Mouse (Mus musculus): Measurements from ENCODE around the gene Syne1. TPM values are rescaled to one million over a fixed set of nuclear protein-coding genes. Genes with fewer than 3 reads are reported as not detected.

The Syne1 gene
- polyA plus RNA-seq, 1 experiment from 2014 or later = 6.2 TPM

DNA sequence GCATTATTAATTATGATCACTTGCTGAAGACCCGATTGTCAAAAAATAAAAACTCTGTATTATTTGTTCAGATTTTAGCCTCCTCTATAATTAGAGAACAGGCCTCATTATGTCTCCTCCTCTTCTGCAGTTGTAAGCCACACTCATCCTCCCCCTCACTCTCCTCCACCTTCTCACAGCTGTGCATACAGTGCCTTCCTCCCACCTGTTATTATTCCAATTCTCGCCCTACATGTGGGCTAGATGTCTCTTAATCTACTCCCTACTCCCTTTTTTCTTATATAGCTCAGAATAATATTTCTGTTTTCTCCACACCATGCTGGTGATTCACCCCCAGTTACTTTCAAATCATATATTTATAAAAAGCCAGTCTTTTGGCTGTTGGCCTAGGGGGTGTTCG lies 371.4 kb downstream of the Syne1 start:
- Histone ChIP-seq H3K36me3 (ENCODE audit: insufficient read depth, low read length) (no peaks in the 10 kb centered on the region), H3K4me2 (replicated peaks; ENCODE audit: low read depth, low read length) (no peak overlapping the region), H3K4me3 (ENCODE audit: low read depth, low read length) (no peak overlapping the region), H3K9me3 (ENCODE audit: low read length) (no peaks in the 10 kb centered on the region), H3K27me3 (replicated peaks; ENCODE audit: insufficient read depth, low read length) (no peaks in the 10 kb centered on the region), H3K9ac (replicated peaks; ENCODE audit: low read depth) (no peak overlapping the region), H3K4me1 (ENCODE audit: insufficient read depth, low read depth, low read length) (no peaks in the 10 kb centered on the region), H3K27ac (ENCODE audit: low read length) (no peak overlapping the region)
- DNase-seq (ENCODE audit: low spot score) = no peak
- WGBS = 76% methylated on average over 3 of the region's 3 CpGs
- ATAC-seq = no peak
- TF ChIP-seq EP300 (IDR thresholded peaks at IDR 0.05) (no peak), CTCF (IDR thresholded peaks at IDR 0.05) (no peak)

DNA sequence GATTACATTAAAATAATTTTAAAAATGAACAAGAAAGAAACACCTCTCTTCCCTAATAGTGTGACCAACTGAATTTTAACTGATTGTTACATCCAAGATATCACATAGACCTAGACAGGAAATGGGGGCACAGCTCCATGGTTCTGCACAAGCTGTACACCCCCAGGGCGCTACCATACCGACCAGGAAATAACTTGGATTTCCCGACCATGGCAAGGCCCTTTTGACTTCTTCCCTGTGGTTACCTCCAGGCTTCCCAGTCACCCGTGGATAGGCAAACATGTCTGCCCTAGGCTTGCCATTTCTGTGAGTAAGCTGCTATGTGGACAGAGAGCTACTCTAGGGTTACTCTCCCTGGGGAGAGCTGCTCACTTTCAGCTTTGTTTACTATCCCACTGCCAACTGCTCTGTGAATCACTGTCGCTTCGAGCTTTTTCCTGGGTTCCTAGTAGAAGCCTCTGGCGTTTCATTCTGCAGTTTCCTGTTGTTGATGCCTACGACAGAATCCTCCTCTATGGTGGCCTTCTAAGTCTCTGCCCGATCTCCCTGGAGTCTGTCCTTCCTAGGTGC lies 373.8 kb downstream of the Syne1 start:
- peak; percentile 46 for ATAC-seq
- no peaks in the 10 kb centered on the region for H3K27me3 ChIP-seq (replicated peaks; ENCODE audit: insufficient read depth, low read length)
- H3K9me3 ChIP-seq (ENCODE audit: low read length) = no peaks in the 10 kb centered on the region
- no peak for DNase-seq (ENCODE audit: low spot score)
- no peak overlapping the region for H3K4me2 ChIP-seq (replicated peaks; ENCODE audit: low read depth, low read length)
- 36% methylated on average over 9 of the region's 9 CpGs for WGBS
- no peaks in the 10 kb centered on the region for H3K36me3 ChIP-seq (ENCODE audit: insufficient read depth, low read length)
- no peak overlapping the region for H3K4me3 ChIP-seq (ENCODE audit: low read depth, low read length)
- TF ChIP-seq CTCF (IDR thresholded peaks at IDR 0.05) (no peak), EP300 (IDR thresholded peaks at IDR 0.05) (no peak)
- no peak overlapping the region for H3K27ac ChIP-seq (ENCODE audit: low read length)
- H3K9ac ChIP-seq (replicated peaks; ENCODE audit: low read depth) = no peak overlapping the region
- no peaks in the 10 kb centered on the region for H3K4me1 ChIP-seq (ENCODE audit: insufficient read depth, low read depth, low read length)

DNA sequence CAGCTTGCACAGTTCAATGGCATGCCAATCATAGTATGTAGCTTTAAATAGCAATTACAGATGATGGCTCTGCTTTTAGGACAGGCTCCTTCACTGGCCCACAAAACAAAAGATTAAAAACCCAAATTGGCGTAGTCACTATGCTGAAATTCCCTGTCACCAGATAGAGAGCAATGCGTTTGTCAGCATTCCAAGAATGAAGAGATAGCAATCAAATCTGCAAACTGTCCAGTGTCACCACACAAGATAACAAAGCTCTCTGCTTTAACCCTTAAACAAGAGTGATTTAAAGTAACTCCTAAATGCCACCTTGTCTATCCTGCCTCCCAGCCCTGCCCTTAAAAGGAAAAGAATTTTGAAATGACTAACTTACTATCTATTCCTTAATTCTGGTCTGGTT lies 374.9 kb downstream of the Syne1 start:
- Histone ChIP-seq H3K27me3 (replicated peaks; ENCODE audit: insufficient read depth, low read length) (no peaks in the 10 kb centered on the region), H3K36me3 (ENCODE audit: insufficient read depth, low read length) (no peaks in the 10 kb centered on the region), H3K9ac (replicated peaks; ENCODE audit: low read depth) (no peak overlapping the region), H3K27ac (ENCODE audit: low read length) (no peak overlapping the region), H3K4me2 (replicated peaks; ENCODE audit: low read depth, low read length) (no peak overlapping the region), H3K9me3 (ENCODE audit: low read length) (no peaks in the 10 kb centered on the region), H3K4me3 (ENCODE audit: low read depth, low read length) (no peak overlapping the region), H3K4me1 (ENCODE audit: insufficient read depth, low read depth, low read length) (no peaks in the 10 kb centered on the region)
- WGBS = 33% methylated on average over 2 of the region's 2 CpGs
- no peak for DNase-seq (ENCODE audit: low spot score)
- no peak for TF ChIP-seq EP300 (IDR thresholded peaks at IDR 0.05)
- TF ChIP-seq CTCF (IDR thresholded peaks at IDR 0.05) = no peak
- no peak for ATAC-seq

DNA sequence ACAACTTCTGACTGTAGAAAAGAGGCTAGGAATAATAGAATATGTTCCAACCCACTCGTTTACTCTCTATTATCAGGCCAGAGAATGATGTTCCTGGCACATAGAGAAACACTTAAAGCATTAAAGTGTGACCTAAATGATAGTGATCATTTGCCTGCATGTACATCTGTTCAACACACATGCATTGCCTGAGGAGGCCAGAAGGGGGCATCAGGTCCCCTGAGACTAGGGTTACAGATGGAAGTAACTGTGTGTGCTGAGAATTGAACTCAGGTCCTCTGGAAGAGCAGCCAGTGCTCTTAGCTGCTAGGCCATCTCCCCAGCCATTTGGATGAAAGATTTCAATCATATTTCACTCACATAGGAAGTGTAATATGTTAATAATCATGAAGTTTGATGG lies 380.9 kb downstream of the Syne1 start:
- Histone ChIP-seq H3K9ac (replicated peaks; ENCODE audit: low read depth) (no peak overlapping the region), H3K4me2 (replicated peaks; ENCODE audit: low read depth, low read length) (no peak overlapping the region), H3K27me3 (replicated peaks; ENCODE audit: insufficient read depth, low read length) (no peaks in the 10 kb centered on the region), H3K36me3 (ENCODE audit: insufficient read depth, low read length) (no peaks in the 10 kb centered on the region), H3K9me3 (ENCODE audit: low read length) (no peaks in the 10 kb centered on the region), H3K27ac (ENCODE audit: low read length) (no peak overlapping the region), H3K4me1 (ENCODE audit: insufficient read depth, low read depth, low read length) (no peaks in the 10 kb centered on the region), H3K4me3 (ENCODE audit: low read depth, low read length) (no peak overlapping the region)
- no peak for ATAC-seq
- WGBS = 66% methylated on average over 1 of the region's 1 CpGs
- DNase-seq (ENCODE audit: low spot score) = no peak
- TF ChIP-seq CTCF (IDR thresholded peaks at IDR 0.05) = peak; percentile 38
- TF ChIP-seq EP300 (IDR thresholded peaks at IDR 0.05) = no peak

DNA sequence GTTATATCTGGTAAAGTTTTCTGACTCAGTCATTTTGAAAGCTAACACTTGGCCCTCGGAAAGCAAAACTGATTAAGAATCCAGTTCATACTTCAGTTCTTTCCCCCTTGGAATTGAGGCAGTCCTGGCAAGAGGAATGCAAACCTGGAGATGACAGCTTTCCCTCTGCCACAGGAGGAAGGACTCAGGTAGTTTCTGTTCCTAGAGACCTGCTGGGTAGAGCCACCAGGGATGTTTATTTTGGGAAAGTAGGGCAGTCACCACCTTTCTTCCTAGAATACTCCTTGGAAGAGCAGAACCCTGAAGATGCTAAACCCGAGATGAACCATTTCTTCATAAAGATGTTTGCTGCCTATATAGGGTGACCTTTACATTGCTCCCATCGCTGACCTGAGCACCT lies 383.8 kb downstream of the Syne1 start:
- DNase-seq (ENCODE audit: low spot score) (no peak), ATAC-seq (no peak)
- Histone ChIP-seq H3K4me3 (ENCODE audit: low read depth, low read length) (no peak overlapping the region), H3K36me3 (ENCODE audit: insufficient read depth, low read length) (no peaks in the 10 kb centered on the region), H3K4me1 (ENCODE audit: insufficient read depth, low read depth, low read length) (no peaks in the 10 kb centered on the region), H3K27ac (ENCODE audit: low read length) (no peak overlapping the region), H3K9ac (replicated peaks; ENCODE audit: low read depth) (no peak overlapping the region), H3K27me3 (replicated peaks; ENCODE audit: insufficient read depth, low read length) (no peaks in the 10 kb centered on the region), H3K4me2 (replicated peaks; ENCODE audit: low read depth, low read length) (no peak overlapping the region), H3K9me3 (ENCODE audit: low read length) (no peaks in the 10 kb centered on the region)
- 62% methylated on average over 3 of the region's 3 CpGs for WGBS
- no peak for TF ChIP-seq EP300 (IDR thresholded peaks at IDR 0.05)
- no peak for TF ChIP-seq CTCF (IDR thresholded peaks at IDR 0.05)

DNA sequence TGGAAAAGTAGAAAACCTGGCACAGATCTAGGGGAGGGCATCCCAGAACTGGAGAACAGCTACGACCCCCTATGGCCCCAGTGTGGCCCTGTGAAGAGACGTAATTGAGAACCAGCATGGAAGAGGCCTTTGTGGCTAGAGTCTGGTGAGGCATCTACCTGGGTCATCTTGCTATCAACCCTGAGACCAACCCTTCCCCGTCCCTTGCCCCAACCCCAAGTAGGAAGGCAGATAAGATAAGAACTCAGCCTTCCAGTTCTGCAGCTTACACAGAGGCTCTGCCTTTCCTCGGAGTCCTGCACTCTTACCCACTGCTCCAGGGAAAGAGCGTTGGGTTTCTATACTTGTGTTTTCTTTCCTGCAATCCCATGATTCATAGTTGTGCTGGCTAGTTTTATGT lies 385.8 kb downstream of the Syne1 start:
- Histone ChIP-seq H3K27ac (ENCODE audit: low read length) (no peak overlapping the region), H3K9ac (replicated peaks; ENCODE audit: low read depth) (no peak overlapping the region), H3K4me3 (ENCODE audit: low read depth, low read length) (no peak overlapping the region), H3K9me3 (ENCODE audit: low read length) (no peaks in the 10 kb centered on the region), H3K27me3 (replicated peaks; ENCODE audit: insufficient read depth, low read length) (no peaks in the 10 kb centered on the region), H3K36me3 (ENCODE audit: insufficient read depth, low read length) (no peaks in the 10 kb centered on the region), H3K4me1 (ENCODE audit: insufficient read depth, low read depth, low read length) (no peaks in the 10 kb centered on the region), H3K4me2 (replicated peaks; ENCODE audit: low read depth, low read length) (no peak overlapping the region)
- 50% methylated on average over 5 of the region's 5 CpGs for WGBS
- no peak for ATAC-seq
- TF ChIP-seq CTCF (IDR thresholded peaks at IDR 0.05) (no peak), EP300 (IDR thresholded peaks at IDR 0.05) (no peak)
- DNase-seq (ENCODE audit: low spot score) = no peak

DNA sequence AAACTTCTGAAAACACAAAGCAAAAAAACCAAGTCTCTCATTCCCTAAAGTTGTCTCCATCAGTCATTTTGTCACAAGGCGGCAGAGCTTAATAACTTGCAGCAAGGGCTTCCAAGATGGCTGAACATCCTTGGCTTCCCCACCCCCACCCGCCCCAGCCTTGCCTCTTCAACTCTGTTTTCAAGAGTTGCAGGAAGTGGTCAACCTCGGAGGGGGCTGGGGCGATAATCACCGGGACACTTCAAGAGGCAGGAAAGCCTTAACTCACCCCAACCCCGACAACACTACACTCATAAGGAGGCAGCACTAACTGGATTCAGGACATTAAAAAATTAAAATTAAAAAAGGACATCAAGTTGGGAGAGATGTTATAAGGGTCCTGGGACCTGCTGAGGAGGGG lies 387.5 kb downstream of the Syne1 start:
- Histone ChIP-seq H3K4me1 (ENCODE audit: insufficient read depth, low read depth, low read length) (no peaks in the 10 kb centered on the region), H3K27ac (ENCODE audit: low read length) (no peak overlapping the region), H3K27me3 (replicated peaks; ENCODE audit: insufficient read depth, low read length) (no peaks in the 10 kb centered on the region), H3K36me3 (ENCODE audit: insufficient read depth, low read length) (no peaks in the 10 kb centered on the region), H3K4me3 (ENCODE audit: low read depth, low read length) (no peak overlapping the region), H3K4me2 (replicated peaks; ENCODE audit: low read depth, low read length) (no peak overlapping the region), H3K9ac (replicated peaks; ENCODE audit: low read depth) (no peak overlapping the region), H3K9me3 (ENCODE audit: low read length) (no peaks in the 10 kb centered on the region)
- DNase-seq (ENCODE audit: low spot score) (no peak), ATAC-seq (no peak)
- TF ChIP-seq EP300 (IDR thresholded peaks at IDR 0.05) (no peak), CTCF (IDR thresholded peaks at IDR 0.05) (no peak)
- 25% methylated on average over 6 of the region's 6 CpGs for WGBS
